Mouse (Mus musculus) stomach, postnatal 0 days (tissue): ENCODE results near the gene Rpl36. TPM values are rescaled to one million over a fixed set of nuclear protein-coding genes. Genes with fewer than 3 reads are reported as not detected.

Experiments used
- ATAC-seq: fragments of 200-750 bp; cut with Nextera tagmentation; 2 replicates; pipeline ENCODE4 v1.8.0; 2017; ENCODE audit not compliant: low FRiP score, low TSS enrichment
- DNase-seq: peaks from one replicate; pipeline ENCODE4 v3.0.0-alpha.2; 2016; ENCODE audit warnings: low spot score
- H3K27ac ChIP-seq: fragments of 300-500 bp; sonication (generic); replicated peaks from 2 replicates; pipeline ENCODE4 v1.5.1; 2014; ENCODE audit warnings: mild to moderate bottlenecking, control low read depth
- H3K27me3 ChIP-seq: fragments of 300-500 bp; sonication (generic); 2 replicates; pipeline ENCODE4 v1.6.1; 2014; ENCODE audit warnings: low read length; ENCODE audit not compliant: control insufficient read depth, insufficient read depth
- H3K36me3 ChIP-seq: fragments of 300-500 bp; sonication (generic); 2 replicates; pipeline ENCODE4 v1.6.1; 2014; ENCODE audit warnings: low read length, mixed read lengths; ENCODE audit not compliant: control insufficient read depth, insufficient read depth
- H3K4me1 ChIP-seq: fragments of 300-500 bp; sonication (generic); replicated peaks from 2 replicates; pipeline ENCODE4 v1.6.1; 2014; ENCODE audit warnings: antibody characterized with exemption; ENCODE audit not compliant: control insufficient read depth, insufficient read depth
- H3K4me2 ChIP-seq: fragments of 300-500 bp; sonication (generic); replicated peaks from 2 replicates; pipeline ENCODE4 v1.6.1; 2014; ENCODE audit warnings: low read depth, mild to moderate bottlenecking, control low read depth, moderate library complexity
- H3K4me3 ChIP-seq: fragments of 300-500 bp; sonication (generic); 2 replicates; pipeline ENCODE4 v1.5.1; 2014; ENCODE audit warnings: low read depth, low read length, control low read depth
- H3K9ac ChIP-seq: fragments of 300-500 bp; sonication (generic); 2 replicates; pipeline ENCODE4 v1.6.1; 2014; ENCODE audit warnings: mild to moderate bottlenecking, low read length, control low read depth, mixed read lengths
- H3K9me3 ChIP-seq: fragments of 300-500 bp; sonication (generic); 2 replicates; pipeline ENCODE4 v1.6.1; 2016; ENCODE audit warnings: low read length; ENCODE audit not compliant: control insufficient read depth
- CTCF ChIP-seq: IDR thresholded peaks from 2 replicates; pipeline ENCODE4 v1.5.1; 2016; ENCODE audit warnings: antibody characterized with exemption, low read depth, mild to moderate bottlenecking, moderate library complexity
- EP300 ChIP-seq: optimal IDR thresholded peaks from 2 replicates; pipeline ENCODE3; 2016; ENCODE audit warnings: antibody characterized with exemption
- WGBS: fragments of 180-500 bp; shearing (Covaris S2); extraction: QIAGEN DNeasy Blood & Tissue Kit; methylation state at CpG from one replicate; pipeline ENCODE4 v1.1.7; 2014; 5-methylcytosine and 5-hydroxymethylcytosine counted together
- polyA plus RNA-seq: library from polyadenylated mRNA; unstranded; fragments of >200 nt; fragmentation: Nextera tagmentation; extraction: Ambion mirVana; gene quantifications from 2 replicates; pipeline ENCODE4 v1.2.1, GENCODE M21; 2015

Rpl36 gene
- polyA plus RNA-seq, result 2,079 and 2,215 TPM in 2 replicates

- H3K27me3 ChIP-seq, result no peaks in the 10 kb centered on the region
- H3K9ac ChIP-seq, result peak within 1 kb of the TSS; percentile 85
- H3K4me1 ChIP-seq, result peaks cover 4% of the 10 kb centered on the region; the same call in 1 of the 2 replicates
- H3K27ac ChIP-seq, result peak within 1 kb of the TSS; percentile 96
- under 1% methylated on average over 52 of the region's 52 CpGs for WGBS
- DNase-seq, result peak; percentile 95
- H3K36me3 ChIP-seq, result peaks cover 16% of the 10 kb centered on the region
- TF ChIP-seq EP300 (peak; percentile 37), CTCF (peak; percentile 99)
- peak within 1 kb of the TSS; percentile 77 for H3K4me2 ChIP-seq
- peak within 1 kb of the TSS; percentile 81 for H3K4me3 ChIP-seq
- no peaks in the 10 kb centered on the region for H3K9me3 ChIP-seq
- ATAC-seq, result peak; percentile 55
Measured at GRCm38 (mm10) chr17:56613236-56613844, at the start of gene Rpl36. Rpl36 (plus strand) TSS chr17:56613416.

GRCm38 (mm10) chr17:56566293-56566692 is 46.9 kb upstream of the Rpl36 start:
- no peak for DNase-seq
- WGBS, result 92% methylated on average over 29 of the region's 29 CpGs
- H3K4me1 ChIP-seq, result no peaks in the 10 kb centered on the region
- H3K27ac ChIP-seq, result no peak overlapping the region
- H3K27me3 ChIP-seq, result no peaks in the 10 kb centered on the region
- H3K9me3 ChIP-seq, result no peaks in the 10 kb centered on the region
- ATAC-seq, result no peak
- TF ChIP-seq EP300 (no peak), CTCF (no peak)
- no peak overlapping the region for H3K4me3 ChIP-seq
- no peak overlapping the region for H3K4me2 ChIP-seq
- H3K36me3 ChIP-seq, result peaks cover 78% of the 10 kb centered on the region
- H3K9ac ChIP-seq, result no peak overlapping the region

GRCm38 (mm10) chr17:56566918-56567317 is 46.3 kb upstream of the Rpl36 start:
- Histone ChIP-seq H3K4me1 (no peaks in the 10 kb centered on the region), H3K36me3 (peaks cover 76% of the 10 kb centered on the region), H3K9me3 (no peaks in the 10 kb centered on the region), H3K27me3 (no peaks in the 10 kb centered on the region), H3K9ac (no peak overlapping the region), H3K4me3 (no peak overlapping the region), H3K4me2 (no peak overlapping the region), H3K27ac (no peak overlapping the region)
- 92% methylated on average over 5 of the region's 5 CpGs for WGBS
- DNase-seq (no peak), ATAC-seq (no peak)
- no peak for TF ChIP-seq CTCF
- TF ChIP-seq EP300, result no peak

- no peaks in the 10 kb centered on the region for H3K9me3 ChIP-seq
- no peaks in the 10 kb centered on the region for H3K27me3 ChIP-seq
- TF ChIP-seq CTCF (no peak), EP300 (no peak)
- H3K4me2 ChIP-seq, result no peak overlapping the region
- H3K27ac ChIP-seq, result no peak overlapping the region
- H3K36me3 ChIP-seq, result peaks cover 72% of the 10 kb centered on the region
- DNase-seq (no peak), ATAC-seq (no peak)
- no peak overlapping the region for H3K9ac ChIP-seq
- H3K4me3 ChIP-seq, result no peak overlapping the region
- no peaks in the 10 kb centered on the region for H3K4me1 ChIP-seq
- WGBS, result 96% methylated on average over 4 of the region's 4 CpGs
Measured at GRCm38 (mm10) chr17:56567370-56567769, 45.8 kb upstream of the Rpl36 start.

GRCm38 (mm10) chr17:56570287-56570686 is 42.9 kb upstream of the Rpl36 start:
- 89% methylated on average over 4 of the region's 4 CpGs for WGBS
- TF ChIP-seq EP300, result no peak
- TF ChIP-seq CTCF, result no peak

GRCm38 (mm10) chr17:56572154-56572553 is 41.1 kb upstream of the Rpl36 start:
- no peak overlapping the region for H3K27ac ChIP-seq
- ATAC-seq, result no peak
- no peak overlapping the region for H3K4me2 ChIP-seq
- H3K36me3 ChIP-seq, result peaks cover 54% of the 10 kb centered on the region
- H3K27me3 ChIP-seq, result no peaks in the 10 kb centered on the region
- 33% methylated on average over 1 of the region's 1 CpGs for WGBS
- H3K9me3 ChIP-seq, result no peaks in the 10 kb centered on the region
- no peak overlapping the region for H3K9ac ChIP-seq
- no peak for TF ChIP-seq CTCF
- no peak for TF ChIP-seq EP300
- no peak overlapping the region for H3K4me3 ChIP-seq
- no peaks in the 10 kb centered on the region for H3K4me1 ChIP-seq
- peak; percentile 35 for DNase-seq

More at GRCm38 (mm10) chr17:56570287-56570686, 42.9 kb upstream of the Rpl36 start:
- H3K9ac ChIP-seq, result no peak overlapping the region
- H3K4me2 ChIP-seq, result no peak overlapping the region
- no peaks in the 10 kb centered on the region for H3K27me3 ChIP-seq
- no peak for ATAC-seq
- no peaks in the 10 kb centered on the region for H3K9me3 ChIP-seq
- DNase-seq, result no peak
- H3K36me3 ChIP-seq, result peaks cover 60% of the 10 kb centered on the region
- H3K4me3 ChIP-seq, result no peak overlapping the region
- no peak overlapping the region for H3K27ac ChIP-seq
- no peaks in the 10 kb centered on the region for H3K4me1 ChIP-seq
